Mouse (Mus musculus) heart, postnatal 0 days (tissue): ENCODE measurements around the gene Clec4f.

Source experiments
- CTCF ChIP-seq: IDR thresholded peaks from 2 replicates; pipeline ENCODE4 v1.5.1; 2016; ENCODE audit warnings: antibody characterized with exemption, control low read depth, low read depth
- EP300 ChIP-seq: IDR thresholded peaks from 2 replicates; pipeline ENCODE4 v1.6.1; 2016; ENCODE audit warnings: antibody characterized with exemption, low read depth

GRCm38 (mm10) chr6:83697932-83698331 lies 41.9 kb upstream of the Clec4f start:
- TF ChIP-seq CTCF (no peak), EP300 (no peak)
